Mouse (Mus musculus) hindbrain, postnatal 0 days (tissue): Measurements from ENCODE around the gene Nudt9. TPM values are rescaled to one million over a fixed set of nuclear protein-coding genes. Genes with fewer than 3 reads are reported as not detected.
A peak's percentile ranks its signal among the peaks of the same experiment; 100 is the strongest.
"Not testable (repeated sequence)": the region's sequence is repeated elsewhere in the genome, so short reads cannot be mapped to it uniquely, and the experiment has no call there.

Source experiments
- ATAC-seq: fragments of 200-750 bp; cut with Nextera tagmentation; 2 replicates; pipeline ENCODE4 v1.8.0; 2017; ENCODE audit warnings: mild to moderate bottlenecking, moderate TSS enrichment, moderate library complexity
- DNase-seq: peaks from one replicate; pipeline ENCODE4 v3.0.0-alpha.2; 2015; ENCODE audit warnings: low spot score
- H3K27ac ChIP-seq: fragments of 300-500 bp; sonication (generic); 2 replicates; pipeline ENCODE4 v1.5.1; 2014; ENCODE audit warnings: mild to moderate bottlenecking
- H3K27me3 ChIP-seq: fragments of 300-500 bp; sonication (generic); 2 replicates; pipeline ENCODE4 v1.6.1; 2014; ENCODE audit warnings: low read length, mixed read lengths; ENCODE audit not compliant: insufficient read depth
- H3K36me3 ChIP-seq: fragments of 300-500 bp; sonication (generic); 2 replicates; pipeline ENCODE4 v1.6.1; 2014; ENCODE audit warnings: low read length, mixed read lengths; ENCODE audit not compliant: insufficient read depth
- H3K4me1 ChIP-seq: fragments of 300-500 bp; sonication (generic); 2 replicates; pipeline ENCODE4 v1.6.1; 2014; ENCODE audit warnings: antibody characterized with exemption, low read length, mixed read lengths; ENCODE audit not compliant: insufficient read depth
- H3K4me2 ChIP-seq: fragments of 300-500 bp; sonication (generic); 2 replicates; pipeline ENCODE4 v1.6.1; 2014; ENCODE audit warnings: low read depth, mild to moderate bottlenecking, low read length, moderate library complexity, mixed read lengths
- H3K4me3 ChIP-seq: fragments of 300-500 bp; sonication (generic); 2 replicates; pipeline ENCODE4 v1.5.1; 2014; ENCODE audit warnings: low read length
- H3K9ac ChIP-seq: fragments of 300-500 bp; sonication (generic); replicated peaks from 2 replicates; pipeline ENCODE4 v1.6.1; 2014; ENCODE audit warnings: mild to moderate bottlenecking, low read length, moderate library complexity, mixed read lengths
- H3K9me3 ChIP-seq: fragments of 300-500 bp; sonication (generic); 2 replicates; pipeline ENCODE4 v1.6.1; 2016; ENCODE audit warnings: low read length, mixed read lengths
- CTCF ChIP-seq: IDR thresholded peaks from 2 replicates; pipeline ENCODE4 v1.5.1; 2016; ENCODE audit warnings: antibody characterized with exemption, control low read depth, low read depth
- WGBS: fragments of 180-500 bp; shearing (Covaris S2); extraction: QIAGEN DNeasy Blood & Tissue Kit; methylation state at CpG from one replicate; pipeline ENCODE4 v1.1.7; 2014; 5-methylcytosine and 5-hydroxymethylcytosine counted together
- polyA plus RNA-seq: library from polyadenylated mRNA; unstranded; fragments of >200 nt; fragmentation: Nextera tagmentation; extraction: Ambion mirVana; gene quantifications from 2 replicates; pipeline ENCODE4 v1.2.1, GENCODE M21; 2015
- total RNA-seq: library from RNA; depleted of rRNA; stranded (reverse); fragments of >200 nt; gene quantifications from 2 replicates; pipeline ENCODE4 v1.2.3, GENCODE M21; 2014

Nudt9 gene
- total and polyA plus RNA-seq, 2 experiments from 2014 or later = 54.9 to 72.6 TPM

DNA sequence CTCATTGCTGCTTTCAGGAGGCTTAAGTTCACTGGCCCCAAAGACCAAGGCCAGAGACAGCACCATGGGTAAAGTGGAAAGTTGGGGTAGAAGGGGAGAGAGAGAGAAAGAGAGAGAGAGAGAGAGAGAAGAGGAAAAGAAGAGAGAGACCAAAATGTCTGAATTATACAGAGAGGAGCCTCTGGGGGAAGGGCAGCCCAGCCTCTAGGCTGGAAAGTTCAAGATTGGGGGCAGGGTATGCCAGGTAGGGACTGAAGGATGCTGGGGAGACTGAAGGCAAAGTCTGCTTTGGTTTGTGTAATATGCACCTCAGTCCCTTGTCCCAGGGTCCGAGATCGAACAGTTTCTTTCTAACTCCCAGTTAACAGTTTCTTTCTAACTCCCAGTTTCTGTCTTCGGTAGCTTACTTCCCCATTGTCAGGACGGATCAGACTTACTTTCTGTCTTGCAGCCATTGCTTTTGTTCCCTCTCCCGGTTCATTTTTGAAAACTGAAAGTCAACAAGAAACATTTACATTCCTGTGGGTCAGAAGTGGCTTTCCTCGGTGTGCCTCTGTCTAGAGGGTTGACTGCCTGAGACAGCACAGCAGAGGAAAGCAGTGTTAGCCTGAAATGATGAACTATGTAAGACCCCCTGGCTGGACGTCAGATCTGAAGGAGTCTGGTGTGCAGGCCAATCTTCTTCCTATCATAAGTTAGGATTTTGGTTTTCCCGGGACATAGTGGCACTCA is 22.7 kb upstream of the Nudt9 start:
- ATAC-seq (no peak), DNase-seq (no peak)
- Histone ChIP-seq H3K4me2 (no peak overlapping the region), H3K27ac (no peak overlapping the region), H3K4me1 (peaks cover 8% of the 10 kb centered on the region), H3K9ac (no peak overlapping the region), H3K9me3 (no peaks in the 10 kb centered on the region), H3K36me3 (no peaks in the 10 kb centered on the region), H3K27me3 (no peaks in the 10 kb centered on the region), H3K4me3 (no peak overlapping the region)
- no peak for TF ChIP-seq CTCF
- WGBS = 76% methylated on average over 8 of the region's 8 CpGs

DNA sequence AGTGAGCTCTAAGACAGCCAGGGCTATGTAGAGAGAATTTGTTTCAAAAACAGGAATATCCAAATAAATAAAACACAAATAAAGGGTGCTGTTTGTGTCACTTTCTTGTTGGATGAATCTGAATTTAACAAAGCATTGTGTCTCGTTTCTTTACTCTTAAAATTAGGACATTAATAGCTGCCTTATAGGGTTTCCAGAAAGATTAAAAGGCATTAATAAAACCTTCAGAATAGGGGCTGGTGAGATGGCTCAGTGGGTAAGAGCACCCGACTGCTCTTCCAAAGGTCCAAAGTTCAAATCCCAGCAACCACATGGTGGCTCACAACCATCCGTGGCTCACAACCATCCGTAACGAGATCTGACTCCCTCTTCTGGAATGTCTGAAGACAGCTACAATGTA is 21.9 kb upstream of the Nudt9 start:
- H3K36me3 ChIP-seq = not testable (repeated sequence)

DNA sequence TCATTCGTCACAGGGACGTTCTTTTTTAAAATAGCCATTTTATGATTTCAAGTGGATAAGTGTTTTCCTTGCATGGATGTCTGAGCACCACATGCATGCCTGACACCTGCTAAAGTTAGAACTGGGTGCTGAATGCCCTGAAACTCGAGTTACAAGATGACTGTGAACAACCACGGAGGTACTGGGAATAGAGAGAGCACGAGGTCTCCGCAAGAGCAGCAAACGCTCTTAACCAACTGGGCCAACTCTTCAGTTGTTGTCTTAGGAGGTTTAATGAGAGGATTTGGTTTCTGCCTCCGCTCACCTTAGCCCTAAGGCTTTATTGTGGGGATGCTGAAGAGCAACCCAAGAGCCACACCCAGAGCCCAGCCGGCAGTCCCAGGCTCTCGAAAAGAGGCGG is 21.3 kb upstream of the Nudt9 start:
- peaks cover 8% of the 10 kb centered on the region for H3K4me1 ChIP-seq
- ATAC-seq = no peak
- H3K9ac ChIP-seq = no peak overlapping the region
- no peaks in the 10 kb centered on the region for H3K27me3 ChIP-seq
- H3K4me3 ChIP-seq = no peak overlapping the region
- no peak for TF ChIP-seq CTCF
- H3K27ac ChIP-seq = no peak overlapping the region
- no peaks in the 10 kb centered on the region for H3K36me3 ChIP-seq
- 76% methylated on average over 11 of the region's 11 CpGs for WGBS
- H3K4me2 ChIP-seq = no peak overlapping the region
- no peaks in the 10 kb centered on the region for H3K9me3 ChIP-seq
- no peak for DNase-seq

More for the DNA sequence above, 21.9 kb upstream of the Nudt9 start:
- H3K4me3 ChIP-seq, DNase-seq, H3K27me3 ChIP-seq, H3K27ac ChIP-seq, H3K9ac ChIP-seq, H3K9me3 ChIP-seq, ATAC-seq, H3K4me1 ChIP-seq, H3K4me2 ChIP-seq: not testable (repeated sequence)
- 76% methylated on average over 5 of the region's 5 CpGs for WGBS

DNA sequence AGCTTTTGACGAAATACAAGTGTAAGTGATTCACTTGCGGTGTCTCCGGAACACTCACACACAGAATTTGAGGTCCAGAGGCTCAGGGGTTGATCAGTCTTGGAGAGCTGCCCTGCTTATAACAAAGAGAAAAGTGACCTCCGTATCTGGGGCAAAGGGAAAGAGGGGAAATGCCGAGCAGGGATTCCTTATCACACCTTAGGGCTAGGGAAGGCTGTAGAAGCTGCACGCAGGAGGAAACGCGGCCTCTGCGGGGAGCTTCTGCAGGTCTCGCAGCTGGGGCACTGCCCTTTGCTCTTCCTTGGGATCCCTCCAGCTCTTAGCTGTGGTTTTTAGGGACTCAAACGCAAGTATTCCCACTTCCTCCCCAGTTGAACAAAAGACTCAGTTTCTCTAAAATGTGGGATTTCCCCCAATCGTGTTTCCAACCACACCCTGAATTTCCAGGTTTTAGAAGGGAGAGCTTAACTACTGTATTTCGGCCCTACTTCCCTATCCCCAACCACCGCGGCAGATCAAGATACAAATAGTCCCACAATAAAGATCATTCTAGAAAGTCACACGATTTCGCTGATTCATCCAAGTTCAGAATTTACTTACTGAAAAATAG is 20.8 kb upstream of the Nudt9 start:
- H3K27ac ChIP-seq = no peak overlapping the region
- no peak for TF ChIP-seq CTCF
- DNase-seq = no peak
- H3K27me3 ChIP-seq = no peaks in the 10 kb centered on the region
- H3K9ac ChIP-seq = no peak overlapping the region
- H3K36me3 ChIP-seq = no peaks in the 10 kb centered on the region
- 0 out of 2 replicates have a peak overlapping the region, but pooled peaks have one; percentile 10 for H3K4me2 ChIP-seq
- H3K9me3 ChIP-seq = no peaks in the 10 kb centered on the region
- ATAC-seq = no peak
- H3K4me3 ChIP-seq = no peak overlapping the region
- WGBS = 50% methylated on average over 17 of the region's 17 CpGs
- H3K4me1 ChIP-seq = peaks cover 8% of the 10 kb centered on the region

DNA sequence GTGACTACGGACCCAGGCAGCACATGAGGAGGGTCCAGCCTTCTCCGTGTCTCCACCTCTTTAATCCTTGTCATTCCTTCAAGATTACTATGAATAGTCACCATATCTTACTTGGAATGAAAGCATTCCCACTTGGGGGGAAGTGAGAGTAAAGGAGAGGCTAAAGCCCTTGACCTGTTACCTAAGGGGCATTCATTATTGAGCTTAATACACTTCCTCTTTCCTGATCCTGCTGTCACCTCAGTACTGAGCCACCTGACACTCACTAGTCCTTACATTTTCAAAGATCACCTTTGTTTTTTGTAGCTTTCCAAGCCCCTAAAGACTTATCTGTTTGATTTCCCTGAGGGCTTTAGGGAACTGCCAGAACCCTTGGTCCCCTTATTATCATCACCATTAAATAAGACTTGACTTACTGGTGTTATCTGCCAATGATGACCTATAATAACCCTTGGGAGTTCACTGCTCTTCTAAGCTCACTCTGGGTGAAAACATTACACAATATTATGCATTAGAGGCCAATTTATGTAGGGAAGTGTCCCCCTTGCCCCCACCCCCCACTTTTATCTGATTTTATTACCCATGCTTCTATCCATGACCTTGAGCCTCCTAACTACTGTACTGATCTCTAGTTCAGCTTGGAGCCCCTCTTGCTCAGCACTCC is 13.5 kb upstream of the Nudt9 start:
- Histone ChIP-seq H3K27me3 (no peaks in the 10 kb centered on the region), H3K9me3 (no peaks in the 10 kb centered on the region), H3K27ac (no peak overlapping the region), H3K4me2 (no peak overlapping the region), H3K9ac (no peak overlapping the region), H3K36me3 (no peaks in the 10 kb centered on the region), H3K4me1 (no peaks in the 10 kb centered on the region), H3K4me3 (no peak overlapping the region)
- ATAC-seq (no peak), DNase-seq (no peak)
- WGBS = 88% methylated on average over 2 of the region's 2 CpGs
- no peak for TF ChIP-seq CTCF

DNA sequence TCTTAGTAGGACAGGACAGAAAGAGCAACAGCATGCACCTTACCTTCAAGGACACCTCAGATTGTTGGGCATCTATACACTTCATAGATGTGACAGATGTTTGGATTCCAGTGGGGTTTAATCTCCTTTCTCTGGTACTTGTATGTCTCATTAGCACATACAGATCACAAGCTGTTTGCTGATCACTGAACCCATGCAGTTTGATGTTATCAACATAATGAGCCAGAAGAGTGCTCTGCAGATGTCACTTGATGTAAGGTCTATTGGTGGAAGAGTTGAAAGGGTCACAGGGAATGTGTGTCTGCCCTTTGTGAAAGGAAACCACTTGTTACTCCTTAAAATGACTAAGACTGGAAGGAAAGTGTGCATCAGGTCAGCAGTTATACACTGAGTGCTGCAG is 11.0 kb upstream of the Nudt9 start:
- no peaks in the 10 kb centered on the region for H3K4me1 ChIP-seq
- no peaks in the 10 kb centered on the region for H3K27me3 ChIP-seq
- H3K27ac ChIP-seq = no peak overlapping the region
- H3K4me2 ChIP-seq = no peak overlapping the region
- no peak overlapping the region for H3K9ac ChIP-seq
- H3K36me3 ChIP-seq = no peaks in the 10 kb centered on the region
- ATAC-seq (no peak), DNase-seq (no peak)
- H3K4me3 ChIP-seq = no peak overlapping the region
- no peak for TF ChIP-seq CTCF
- no peaks in the 10 kb centered on the region for H3K9me3 ChIP-seq

DNA sequence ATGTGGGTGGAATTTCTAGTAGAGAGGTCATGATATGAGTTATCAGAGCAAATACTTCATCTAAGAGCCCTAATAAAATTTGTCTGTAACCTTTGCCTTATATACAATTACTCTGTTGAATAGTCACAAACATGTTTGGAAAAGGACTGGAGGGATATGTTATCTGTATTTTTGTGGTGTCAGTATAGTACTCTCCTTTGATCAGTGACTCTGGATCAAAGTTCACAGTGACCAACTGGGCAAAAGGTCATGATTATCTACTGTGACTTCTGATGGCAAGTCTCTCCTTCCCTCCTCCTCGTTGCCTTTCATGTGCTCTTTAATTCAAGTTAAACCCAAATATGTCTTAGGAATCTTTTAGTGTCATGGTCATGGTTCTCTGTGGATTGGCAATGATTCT is 10.3 kb upstream of the Nudt9 start:
- DNase-seq (no peak), ATAC-seq (no peak)
- no peak for TF ChIP-seq CTCF
- no peak overlapping the region for H3K27ac ChIP-seq
- 56% methylated on average over 1 of the region's 1 CpGs for WGBS
- no peak overlapping the region for H3K4me2 ChIP-seq
- H3K9ac ChIP-seq = no peak overlapping the region
- no peaks in the 10 kb centered on the region for H3K36me3 ChIP-seq
- no peaks in the 10 kb centered on the region for H3K27me3 ChIP-seq
- no peak overlapping the region for H3K4me3 ChIP-seq
- no peaks in the 10 kb centered on the region for H3K9me3 ChIP-seq
- no peaks in the 10 kb centered on the region for H3K4me1 ChIP-seq
